Mouse (Mus musculus): ENCODE measurements around the gene Fam129c.

The Fam129c gene

DNA sequence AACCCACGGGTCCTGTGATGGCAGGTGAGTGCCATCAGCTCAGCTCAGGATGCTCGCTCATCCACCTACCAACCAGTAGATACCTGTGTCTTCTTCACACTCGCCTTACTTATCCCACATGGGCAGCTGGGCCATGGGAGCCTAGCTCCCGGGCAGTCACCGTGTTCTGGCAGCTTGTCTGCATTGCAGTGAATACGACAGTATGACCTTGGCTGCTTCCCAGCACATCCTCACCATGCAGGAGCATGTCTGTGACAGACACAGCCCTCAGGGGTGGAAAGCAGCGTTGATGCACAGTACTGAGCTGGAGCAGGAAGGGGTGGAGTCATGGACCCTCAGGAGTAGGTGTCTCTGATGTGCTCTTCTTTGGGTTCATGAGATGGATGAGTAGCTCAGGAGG is 23.0 kb upstream of the Fam129c start:
- DNase-seq (ENCODE audit: low spot score in 2 of 2), result no peak

DNA sequence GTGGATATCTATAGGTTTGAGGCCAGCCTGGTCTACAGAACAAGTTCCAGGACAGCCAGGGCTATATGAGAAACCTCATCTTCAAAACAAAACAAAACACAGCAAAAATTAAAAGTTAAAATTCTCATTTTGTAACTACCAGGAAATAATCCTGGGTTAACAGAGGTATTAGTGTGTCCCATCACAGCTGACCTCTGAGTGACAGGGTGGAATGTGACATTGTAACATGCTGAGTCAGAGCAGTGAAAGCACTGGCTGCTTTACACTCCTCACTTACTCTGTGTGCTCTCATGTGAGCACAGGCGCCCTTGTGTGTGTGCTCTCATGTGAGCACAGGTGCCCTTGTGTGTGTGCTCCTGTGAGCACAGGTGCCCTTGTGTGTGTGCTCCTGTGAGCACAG is 22.4 kb upstream of the Fam129c start:
- no peak for DNase-seq (ENCODE audit: low spot score in 2 of 2)

DNA sequence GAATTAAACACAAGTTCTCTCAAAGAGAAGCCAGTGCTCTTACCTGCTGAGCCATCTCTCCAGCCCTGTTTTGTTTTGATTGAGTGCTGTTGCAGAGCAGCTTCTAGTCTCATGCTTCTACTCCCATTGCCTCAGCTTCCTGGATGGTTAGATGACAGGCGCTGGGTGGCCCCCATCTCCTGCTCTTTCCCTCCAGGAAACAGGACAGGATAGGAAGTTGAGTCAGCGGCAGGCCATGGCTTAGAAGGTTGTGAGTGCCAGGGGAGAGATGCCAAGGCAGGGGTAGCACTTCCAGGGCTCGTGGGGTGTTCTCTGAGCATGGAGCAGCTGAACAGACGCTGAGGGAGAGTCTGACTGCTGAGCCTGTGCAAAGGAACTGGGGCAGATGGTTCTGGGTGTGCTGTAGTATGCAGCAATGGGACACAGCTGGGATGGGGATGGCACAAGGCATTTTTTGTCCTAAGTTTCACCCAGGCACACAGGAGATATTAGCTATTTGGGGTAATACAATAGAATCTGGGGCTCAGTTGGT is 19.5 kb upstream of the Fam129c start:
- no peak for DNase-seq (ENCODE audit: low spot score in 2 of 2)

DNA sequence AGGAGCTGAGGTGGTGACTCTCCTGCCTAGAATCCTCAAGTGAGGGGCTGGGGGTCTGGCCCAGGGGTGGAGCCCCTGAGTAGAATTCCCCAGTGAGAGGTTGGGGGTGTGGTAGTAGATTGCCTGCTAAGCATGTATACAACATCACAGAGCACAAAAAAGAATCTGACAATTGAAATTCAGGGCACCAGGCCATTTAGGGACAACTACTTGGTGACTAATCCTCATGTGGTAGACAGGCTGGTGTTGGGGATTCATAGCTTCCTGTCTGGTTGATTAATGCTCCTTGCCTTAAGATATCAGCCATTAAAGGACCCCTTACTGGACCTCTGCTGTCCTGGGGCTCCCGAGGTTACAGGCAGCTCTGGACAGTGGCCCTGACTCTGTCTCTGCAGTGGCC is 18.4 kb upstream of the Fam129c start:
- DNase-seq (ENCODE audit: low spot score in 2 of 2), result no peak

DNA sequence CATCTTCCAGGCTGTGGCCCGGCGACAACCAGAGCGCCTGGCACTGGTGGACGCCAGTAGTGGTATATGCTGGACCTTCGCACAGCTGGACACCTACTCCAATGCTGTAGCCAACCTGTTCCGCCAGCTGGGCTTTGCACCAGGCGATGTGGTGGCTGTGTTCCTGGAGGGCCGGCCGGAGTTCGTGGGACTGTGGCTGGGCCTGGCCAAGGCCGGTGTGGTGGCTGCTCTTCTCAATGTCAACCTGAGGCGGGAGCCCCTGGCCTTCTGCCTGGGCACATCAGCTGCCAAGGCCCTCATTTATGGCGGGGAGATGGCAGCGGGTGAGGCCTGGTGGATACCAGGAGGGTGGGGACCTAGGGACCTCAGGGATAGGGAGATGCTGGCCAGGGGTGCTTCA is 18.0 kb upstream of the Fam129c start:
- no peak for DNase-seq (ENCODE audit: low spot score in 2 of 2)

DNA sequence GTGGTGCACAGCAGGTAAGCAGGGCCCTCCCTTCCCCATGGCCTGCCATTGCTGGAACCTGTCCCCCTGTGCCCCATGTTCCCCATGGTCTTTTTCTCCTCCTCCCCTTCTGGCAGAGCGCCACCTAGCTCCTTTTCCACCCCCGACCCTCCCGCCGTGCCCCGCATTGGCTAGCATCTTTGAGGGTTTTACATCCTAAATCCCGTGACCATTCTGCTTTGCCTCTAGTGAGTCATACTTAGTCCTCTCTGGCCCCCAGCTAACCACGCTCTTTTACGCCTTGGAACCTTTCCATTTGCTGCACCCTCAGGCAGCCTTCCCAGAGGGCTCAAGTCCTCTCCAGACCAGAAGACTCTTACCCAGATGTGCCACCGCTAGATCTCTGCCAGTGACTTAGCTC is 17.2 kb upstream of the Fam129c start:
- no peak for DNase-seq (ENCODE audit: low spot score in 2 of 2)

DNA sequence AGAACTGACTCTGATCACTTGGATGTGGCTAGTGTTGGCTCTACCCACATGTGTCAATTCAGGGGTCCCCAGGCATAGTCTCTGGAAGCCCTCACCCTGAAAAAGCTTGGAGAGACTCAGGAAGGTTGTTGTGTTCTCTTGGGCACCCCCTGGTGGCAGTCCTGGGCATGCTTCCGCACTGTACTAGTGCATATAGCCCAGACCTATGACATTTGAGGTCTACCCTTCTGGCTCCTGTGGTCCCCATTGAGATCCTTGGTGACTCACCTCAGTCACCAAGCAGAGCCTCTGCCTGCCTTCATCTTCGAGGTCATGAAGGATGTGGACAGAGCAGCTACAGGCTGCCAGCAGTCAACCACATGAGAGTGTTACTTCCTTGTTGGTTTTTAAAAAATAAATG is 10.6 kb upstream of the Fam129c start:
- no peak for DNase-seq (ENCODE audit: low spot score in 2 of 2)

DNA sequence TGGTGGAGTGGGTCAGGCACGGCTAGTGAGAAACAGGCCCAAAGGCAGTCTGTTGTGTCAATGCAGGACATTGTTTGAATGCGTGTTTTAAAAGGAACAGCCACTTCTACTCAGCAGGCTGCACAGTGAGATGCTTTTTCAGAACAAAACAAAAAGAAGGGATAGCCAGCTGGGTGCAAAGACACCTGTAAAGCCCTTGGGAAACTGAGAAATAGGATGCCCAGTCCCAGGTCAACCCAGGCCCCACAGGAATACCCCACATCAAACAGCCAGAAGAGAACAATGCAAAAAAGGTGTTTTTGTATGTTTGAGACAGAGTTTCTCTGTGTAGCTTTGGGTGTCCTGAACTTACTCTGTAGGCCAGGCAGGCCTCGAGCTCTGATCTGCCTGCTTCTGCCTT is 8.7 kb upstream of the Fam129c start:
- DNase-seq (ENCODE audit: low spot score in 2 of 2), result no peak

DNA sequence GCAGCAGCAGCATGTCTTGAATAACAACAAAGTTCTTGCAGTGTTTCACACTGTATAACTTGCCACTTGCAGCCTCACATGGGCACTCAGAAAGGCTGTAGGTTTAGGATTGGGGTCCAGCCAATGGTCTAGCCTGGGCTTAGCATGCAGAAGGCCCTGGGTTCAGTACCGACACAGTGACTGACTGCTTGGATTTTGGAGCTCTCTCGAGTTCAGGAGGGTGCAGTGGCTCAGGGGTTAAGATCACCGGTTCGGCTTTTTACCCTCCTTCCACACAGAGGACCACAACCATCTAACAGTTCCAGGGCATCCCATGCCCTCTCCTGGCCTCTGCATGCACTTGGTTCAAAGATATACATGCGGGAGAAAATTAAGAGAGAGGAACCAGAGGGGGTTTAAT is 6.4 kb upstream of the Fam129c start:
- no peak for DNase-seq (ENCODE audit: low spot score in 2 of 2)

DNA sequence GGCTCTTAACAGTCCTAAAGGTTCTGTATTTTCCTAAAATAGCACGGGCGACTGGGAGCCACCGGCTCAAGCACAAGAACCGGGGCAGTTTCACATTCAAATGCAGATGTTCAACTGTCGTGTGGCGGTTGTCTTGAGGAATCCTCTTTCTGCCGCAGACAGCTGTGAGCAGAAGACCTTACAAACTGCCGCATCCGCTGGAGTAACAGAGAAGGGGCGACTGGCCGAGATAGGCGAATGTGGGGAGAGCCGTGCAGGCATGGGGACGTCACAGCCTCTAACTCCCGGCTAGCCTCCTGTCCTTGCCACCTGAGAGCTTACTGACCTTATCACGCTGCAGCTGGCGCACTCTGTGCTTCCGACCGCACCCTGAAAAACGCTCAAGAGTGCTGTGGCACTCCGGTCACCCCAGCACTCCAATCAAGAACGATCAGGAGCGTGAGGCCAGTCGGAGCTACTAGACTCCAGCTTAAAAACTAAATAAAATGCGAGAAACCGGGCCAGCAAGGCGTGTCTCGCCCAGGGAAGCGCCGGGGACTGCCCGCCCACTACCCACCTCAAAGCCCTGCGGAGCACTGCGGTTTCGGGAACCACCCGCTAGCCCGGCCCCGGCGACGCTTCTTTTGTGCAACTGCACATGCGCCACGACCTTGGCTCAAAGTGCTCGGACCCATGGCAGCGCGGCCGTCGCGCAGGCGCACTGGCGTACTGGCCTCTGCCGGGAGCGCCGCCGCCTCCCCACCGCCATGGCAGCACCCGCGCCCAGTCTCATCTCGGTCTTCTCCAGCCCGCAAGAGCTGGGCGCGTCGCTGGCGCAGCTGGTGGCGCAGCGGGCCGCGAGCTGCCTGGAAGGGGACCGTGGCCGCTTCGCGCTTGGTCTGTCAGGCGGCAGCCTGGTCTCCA is 5.7 kb upstream of the Fam129c start, which contains the start of gene Pgls:
Gene Pgls, plus strand, starts transcription at position 706 of the 903 bp plus-strand sequence.
- peak; percentile 98 to 99 for DNase-seq (ENCODE audit: low spot score in 2 of 2)

DNA sequence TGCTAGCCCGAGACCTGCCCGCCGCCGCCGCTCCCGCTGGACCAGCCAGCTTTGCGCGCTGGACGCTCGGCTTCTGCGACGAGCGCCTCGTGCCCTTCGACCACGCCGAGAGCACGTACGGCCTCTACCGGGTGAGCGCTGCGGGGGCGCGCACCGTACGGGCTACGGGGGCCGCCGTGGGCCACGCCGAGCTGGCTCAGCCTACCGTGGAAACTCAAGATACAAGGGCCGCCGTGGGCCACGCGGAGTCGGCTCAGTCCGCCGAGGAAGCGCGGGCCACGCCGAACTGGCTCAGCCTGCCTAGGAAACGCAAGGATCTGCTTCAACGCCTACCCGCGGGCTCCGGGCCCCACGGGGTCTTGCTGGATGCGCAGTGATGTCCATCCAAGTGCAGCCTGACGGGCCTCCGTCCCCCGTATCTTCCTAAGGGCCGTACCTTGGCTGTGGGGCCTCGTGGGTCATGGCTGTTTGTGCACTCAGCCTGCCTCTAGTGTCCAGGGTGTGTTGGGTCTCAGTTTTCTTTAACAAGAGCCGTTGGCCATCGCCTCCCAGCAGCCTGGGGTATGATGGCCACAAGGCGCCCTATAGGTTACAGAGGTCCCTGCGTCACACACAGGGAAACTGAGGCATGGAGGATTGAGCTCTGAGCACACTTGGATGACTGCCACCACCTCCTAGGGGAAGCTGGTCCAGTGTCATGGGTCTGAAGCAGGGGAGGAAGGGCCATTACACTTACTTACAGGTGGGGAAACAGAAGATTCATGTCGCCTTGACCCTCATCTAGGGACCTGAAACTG is 4.9 kb upstream of the Fam129c start:
- peak; percentile 91 to 93 for DNase-seq (ENCODE audit: low spot score in 2 of 2)

DNA sequence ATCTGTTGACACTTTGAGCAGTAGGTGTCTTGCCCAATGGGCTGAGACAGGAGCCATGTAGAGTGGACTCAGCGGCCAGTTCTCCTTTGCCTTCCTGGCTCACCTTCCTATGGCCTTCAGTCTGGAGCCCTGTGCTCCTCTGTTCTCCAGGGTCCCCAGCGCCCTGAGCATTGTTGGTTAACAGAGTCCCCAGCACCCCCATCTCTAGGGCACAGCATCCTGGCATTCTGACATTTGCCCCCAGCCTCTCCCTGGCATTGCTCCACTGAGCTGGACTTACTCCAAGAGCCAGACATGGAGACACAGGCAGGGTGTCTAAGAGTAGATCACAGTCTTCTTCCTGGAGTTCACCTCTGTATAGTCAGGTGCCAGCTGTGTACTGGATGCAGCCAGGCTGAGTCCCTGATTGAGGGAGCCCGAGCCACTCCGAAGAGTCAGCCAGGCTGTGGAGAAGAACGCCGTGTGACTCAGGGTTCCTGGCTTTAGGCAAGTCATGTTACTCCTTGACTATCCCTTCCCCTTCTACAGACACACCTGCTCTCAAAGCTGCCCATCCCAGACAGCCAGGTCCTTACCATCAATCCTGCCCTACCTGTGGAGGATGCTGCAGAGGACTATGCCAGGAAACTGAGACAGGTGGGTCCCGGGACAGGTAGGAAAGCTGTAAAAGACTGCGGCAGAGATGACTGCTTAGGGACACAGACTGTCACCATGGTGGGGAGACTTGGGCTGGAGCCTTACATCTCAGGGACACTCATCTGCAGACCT is 3.7 kb upstream of the Fam129c start:
- DNase-seq (ENCODE audit: low spot score in 2 of 2), result no peak

DNA sequence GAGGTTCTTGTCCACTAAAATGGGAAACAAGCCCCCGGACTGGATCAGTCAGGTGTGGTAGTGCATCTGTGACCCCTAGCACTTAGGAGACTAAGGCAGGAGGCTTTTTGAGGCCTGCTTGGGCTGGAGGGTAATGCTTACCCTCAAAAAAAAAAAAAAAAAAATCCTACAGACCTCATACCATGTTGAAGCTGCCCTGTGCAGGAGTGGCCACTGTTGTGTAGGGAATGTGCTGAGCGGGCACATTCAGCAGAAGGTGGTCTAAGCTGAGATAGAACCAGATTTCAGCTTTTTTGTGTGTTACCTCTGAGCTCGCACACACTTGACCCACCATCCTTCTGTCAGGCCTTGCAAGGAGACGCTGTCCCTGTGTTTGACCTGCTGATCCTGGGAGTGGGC is 3.1 kb upstream of the Fam129c start:
- no peak for DNase-seq (ENCODE audit: low spot score in 2 of 2)

DNA sequence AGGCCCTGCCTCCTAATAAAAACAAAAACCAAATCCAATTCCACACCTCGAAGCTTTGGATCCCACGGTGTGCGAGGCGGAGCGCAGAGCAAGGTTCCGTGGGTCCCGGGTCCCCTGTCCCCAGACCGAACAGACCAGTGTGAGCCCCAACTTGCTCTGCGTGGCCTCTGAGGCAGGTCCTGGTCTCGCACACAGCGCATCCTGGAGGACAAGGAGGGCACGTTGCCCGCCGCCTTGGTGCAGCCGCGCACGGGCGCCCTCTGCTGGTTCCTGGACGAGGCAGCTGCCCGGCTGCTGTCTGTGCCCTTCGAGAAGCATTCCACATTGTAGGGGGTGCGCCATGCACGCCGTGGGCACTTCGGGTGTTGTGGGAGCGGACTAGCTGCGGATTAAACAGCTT is 1.6 kb upstream of the Fam129c start:
- DNase-seq (ENCODE audit: low spot score in 2 of 2), result peak; percentile 89 to 90

DNA sequence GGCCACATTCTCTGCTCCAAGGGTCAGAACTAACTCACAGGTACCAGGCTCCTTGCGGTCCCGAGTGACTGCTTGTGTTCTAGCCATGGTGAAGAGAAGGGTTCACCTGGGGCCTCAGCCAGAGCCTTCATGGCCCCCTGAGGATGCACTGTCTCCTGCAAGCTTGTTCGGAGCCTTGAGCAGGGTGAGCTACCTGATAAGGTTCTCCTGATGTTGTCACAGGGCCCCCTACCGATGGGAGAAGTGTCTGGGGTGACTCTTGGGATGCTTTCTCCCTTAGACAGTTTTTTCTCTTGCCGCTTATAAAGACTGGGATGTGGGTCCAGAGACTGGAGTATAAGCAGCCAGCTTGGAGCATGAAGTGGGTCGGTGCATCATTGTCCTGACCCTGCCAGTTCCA is 1.1 kb upstream of the Fam129c start:
- no peak for DNase-seq (ENCODE audit: low spot score in 2 of 2)

DNA sequence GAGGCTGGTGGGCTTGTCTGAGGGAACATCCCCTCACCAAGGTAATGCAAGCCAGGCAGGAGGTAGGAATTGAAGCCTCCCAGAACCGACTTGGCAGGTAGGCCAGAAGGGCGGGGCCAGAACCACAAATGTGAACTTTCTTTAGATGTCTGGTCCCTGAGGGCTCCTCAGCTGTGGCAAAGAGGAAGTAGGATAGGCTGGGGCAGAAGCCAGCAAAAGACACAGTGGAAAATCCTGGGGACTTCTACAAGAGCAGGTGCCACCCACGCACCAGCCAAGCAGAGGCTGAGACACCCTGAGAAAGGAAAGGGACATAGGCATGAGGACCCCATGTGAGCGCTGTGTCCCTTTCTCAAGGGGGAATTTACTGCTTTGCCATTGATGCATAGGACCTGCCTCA is 650 bp upstream of the Fam129c start:
- DNase-seq (ENCODE audit: low spot score in 2 of 2), result no peak

DNA sequence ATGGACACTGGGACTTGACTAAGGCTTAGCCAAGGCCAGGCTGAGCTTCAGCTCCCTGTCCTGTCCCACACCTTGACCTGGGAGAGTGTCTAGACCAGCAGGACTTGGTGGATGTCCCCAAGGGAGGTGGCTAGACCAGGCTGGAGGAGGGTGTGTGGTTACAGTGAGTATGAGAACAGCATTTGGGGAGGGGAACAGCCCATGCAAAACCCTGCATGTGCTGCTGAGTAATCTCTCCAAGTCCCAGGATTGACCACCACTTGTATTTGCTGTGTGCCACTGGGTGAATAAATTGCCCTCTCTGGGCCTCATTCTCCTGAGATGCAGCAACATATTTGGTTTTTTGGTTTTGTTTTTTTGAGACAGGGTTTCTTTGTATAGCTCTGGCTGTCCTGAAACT is 927 bp downstream of the Fam129c start:
- no peak for DNase-seq (ENCODE audit: low spot score in 2 of 2)

DNA sequence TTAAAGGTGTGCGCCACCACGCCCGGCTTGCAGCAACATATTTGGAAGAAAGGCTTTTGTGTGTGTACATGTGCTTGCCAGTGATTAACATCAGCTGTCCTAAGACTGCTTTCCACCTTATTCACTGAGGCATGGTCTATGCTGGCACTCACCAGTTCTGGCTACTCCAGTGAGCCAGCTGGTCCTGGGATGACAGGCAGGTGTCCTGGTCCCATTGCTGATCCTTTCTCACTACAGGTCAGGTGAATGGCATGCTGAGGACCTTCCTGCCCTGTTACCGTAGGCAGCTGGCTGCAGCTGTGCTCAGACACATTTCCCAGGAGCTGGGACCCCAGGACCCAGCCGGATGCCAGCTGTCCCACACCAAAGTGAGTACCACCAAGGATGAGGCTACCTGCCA is 1.4 kb downstream of the Fam129c start:
- no peak for DNase-seq (ENCODE audit: low spot score in 2 of 2)

DNA sequence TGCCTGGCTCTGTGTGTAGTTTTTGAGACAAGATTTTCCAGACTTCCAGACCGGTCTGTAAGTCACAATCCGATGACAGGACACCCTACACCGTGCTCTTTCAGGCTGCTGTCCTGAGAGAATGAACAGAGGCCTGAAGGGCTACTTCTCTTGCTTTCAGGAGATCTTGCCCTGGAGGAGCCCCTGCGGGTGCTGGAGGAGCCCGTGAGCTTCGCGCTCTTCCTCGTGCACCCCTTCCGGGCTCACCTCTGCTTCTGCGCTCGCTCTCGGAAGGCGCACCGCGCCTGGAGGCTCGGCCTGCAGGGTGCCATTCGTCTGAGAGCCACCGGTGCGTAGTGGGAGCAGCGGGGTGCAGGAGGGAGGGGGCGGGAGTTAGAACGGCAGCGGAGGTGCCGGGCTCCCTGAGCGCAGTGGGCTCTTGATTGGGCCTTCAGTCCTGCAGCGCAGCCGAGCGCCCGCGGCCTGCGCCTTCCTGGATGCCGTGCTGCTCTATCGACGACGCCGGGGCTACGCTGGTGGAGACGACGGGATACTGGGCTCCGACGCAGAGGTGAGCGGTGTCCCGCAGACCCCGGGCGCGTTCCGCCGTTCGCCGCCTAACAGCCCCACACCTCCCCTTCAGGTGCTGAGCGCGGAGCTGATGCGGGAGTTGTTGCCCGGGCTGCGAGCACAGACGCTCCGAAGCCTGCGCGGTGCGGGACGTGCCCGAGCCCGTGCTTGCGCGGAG is 4.7 kb downstream of the Fam129c start:
- DNase-seq (ENCODE audit: low spot score in 2 of 2), result no peak

DNA sequence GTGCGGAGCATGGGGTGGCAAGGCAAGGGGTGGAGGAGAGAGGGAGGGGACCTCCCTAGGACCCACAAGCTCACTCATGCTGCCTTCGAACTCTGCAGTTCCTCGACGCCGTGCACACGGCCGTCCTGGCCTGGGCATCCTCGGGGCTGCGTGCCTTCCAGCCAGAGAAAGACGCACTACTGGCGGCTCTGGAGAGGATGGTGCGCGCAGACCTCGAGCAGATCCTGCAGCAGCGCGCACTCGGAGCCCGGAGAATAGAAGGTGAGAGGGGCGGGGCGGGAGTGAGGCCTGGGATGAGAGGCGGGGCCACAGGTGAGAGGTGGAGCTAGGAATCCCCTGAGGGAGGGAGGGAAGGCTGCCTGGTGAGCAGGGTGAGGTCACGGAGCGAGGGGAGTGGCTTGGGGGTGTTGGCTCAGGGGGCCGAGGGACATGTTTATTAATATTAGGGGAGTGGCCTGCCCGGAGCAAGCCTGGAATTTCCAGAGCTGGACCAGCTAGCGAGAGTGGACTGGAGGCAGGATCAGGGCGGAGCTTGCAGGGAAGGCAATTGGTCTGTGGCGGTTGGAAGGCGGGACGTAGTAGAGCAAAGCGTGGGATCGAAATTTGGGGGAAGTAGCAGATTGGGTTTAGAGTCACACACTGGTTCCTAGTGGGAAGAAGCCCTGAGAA is 5.4 kb downstream of the Fam129c start:
- DNase-seq (ENCODE audit: low spot score in 2 of 2), result no peak

DNA sequence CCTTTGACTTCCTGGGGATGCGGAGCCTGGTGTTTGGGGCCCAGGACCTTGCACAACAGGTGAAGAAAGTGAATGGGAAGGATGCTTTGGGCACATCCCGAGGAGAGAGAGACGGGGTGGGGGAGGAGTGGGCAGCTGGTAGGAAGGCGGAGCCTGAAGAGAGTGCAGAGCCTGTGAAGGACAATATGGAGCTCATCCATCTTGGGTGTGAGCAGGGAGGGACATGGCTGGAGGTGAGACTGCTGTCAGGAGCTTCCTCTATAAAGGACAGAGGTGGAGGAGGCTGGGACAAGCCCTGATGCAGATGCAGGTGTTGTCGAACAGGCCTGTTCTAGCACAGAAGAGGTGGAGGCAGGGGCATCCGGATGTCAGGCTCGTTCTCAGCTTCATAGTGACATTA is 6.6 kb downstream of the Fam129c start:
- no peak for DNase-seq (ENCODE audit: low spot score in 2 of 2)
